Mouse (Mus musculus): Measurements from ENCODE around the gene Chrnb1.

Gene Chrnb1

DNA sequence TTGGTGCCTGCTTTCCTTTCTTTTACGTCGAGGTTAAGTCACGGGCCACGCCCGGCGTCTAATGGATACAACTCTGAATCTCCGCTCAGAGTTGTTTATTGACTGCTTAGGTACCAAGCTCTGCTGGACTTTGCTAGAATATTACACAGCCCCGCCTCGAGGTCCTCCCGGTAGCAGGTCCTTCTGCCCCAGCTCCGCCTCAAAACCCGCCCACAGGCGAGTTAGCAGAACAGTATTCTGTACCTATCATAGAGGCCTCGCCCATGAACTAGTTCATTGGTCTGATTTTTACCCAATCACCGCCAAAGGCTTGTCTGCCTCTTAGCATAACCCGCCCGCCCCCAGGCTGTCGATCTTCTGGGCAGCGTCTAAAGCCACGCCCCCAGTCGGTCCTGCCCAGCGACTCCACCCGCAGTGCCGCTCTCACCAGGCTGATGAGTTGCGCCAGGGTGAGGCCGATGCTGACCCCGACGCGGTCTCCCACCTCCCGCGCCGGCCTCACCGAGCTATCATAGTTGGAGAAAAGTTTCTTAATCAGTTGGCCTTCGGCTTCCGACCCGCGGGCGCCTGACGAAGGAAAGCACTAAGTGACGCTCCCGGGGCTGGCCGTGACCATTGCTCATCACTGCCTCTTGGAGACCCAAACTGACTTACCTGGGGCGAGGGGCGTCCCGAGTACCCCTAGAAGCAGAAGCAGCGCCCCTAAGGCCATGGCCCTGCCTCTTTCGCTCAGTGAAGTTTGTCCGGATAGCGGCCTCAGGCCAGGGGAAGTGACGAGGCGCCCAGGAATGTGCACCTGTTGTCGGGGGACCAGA lies at the start of gene Chrnb1:
Chrnb1 (minus strand) TSS at position 776 of the 815 bp plus-strand sequence.
- in situ Hi-C loops (cut with MboI; ENCODE audit: low sequenced_read_pairs): no loop called here

DNA sequence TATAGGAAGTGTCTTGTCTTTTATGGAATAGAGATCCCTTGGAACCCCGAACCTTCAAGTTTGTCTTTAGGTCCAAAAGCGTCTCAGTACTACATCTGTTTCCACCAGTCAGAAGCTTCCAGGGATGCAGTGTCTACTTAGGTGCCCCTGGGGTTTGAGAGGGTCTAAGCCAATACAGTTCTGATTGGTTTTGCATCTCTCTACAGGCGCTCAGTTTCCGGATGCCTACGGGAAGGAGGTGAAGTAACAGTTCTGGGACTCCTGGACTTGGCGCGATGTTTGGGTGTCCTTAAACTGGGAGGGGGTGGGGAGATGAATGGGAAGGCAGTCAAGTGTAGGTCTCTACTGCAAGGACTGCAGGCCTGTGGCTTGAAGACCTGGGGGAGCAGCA lies 43.0 kb upstream of the Chrnb1 start:
- in situ Hi-C loops (cut with MboI; ENCODE audit: low sequenced_read_pairs): no loop called here

DNA sequence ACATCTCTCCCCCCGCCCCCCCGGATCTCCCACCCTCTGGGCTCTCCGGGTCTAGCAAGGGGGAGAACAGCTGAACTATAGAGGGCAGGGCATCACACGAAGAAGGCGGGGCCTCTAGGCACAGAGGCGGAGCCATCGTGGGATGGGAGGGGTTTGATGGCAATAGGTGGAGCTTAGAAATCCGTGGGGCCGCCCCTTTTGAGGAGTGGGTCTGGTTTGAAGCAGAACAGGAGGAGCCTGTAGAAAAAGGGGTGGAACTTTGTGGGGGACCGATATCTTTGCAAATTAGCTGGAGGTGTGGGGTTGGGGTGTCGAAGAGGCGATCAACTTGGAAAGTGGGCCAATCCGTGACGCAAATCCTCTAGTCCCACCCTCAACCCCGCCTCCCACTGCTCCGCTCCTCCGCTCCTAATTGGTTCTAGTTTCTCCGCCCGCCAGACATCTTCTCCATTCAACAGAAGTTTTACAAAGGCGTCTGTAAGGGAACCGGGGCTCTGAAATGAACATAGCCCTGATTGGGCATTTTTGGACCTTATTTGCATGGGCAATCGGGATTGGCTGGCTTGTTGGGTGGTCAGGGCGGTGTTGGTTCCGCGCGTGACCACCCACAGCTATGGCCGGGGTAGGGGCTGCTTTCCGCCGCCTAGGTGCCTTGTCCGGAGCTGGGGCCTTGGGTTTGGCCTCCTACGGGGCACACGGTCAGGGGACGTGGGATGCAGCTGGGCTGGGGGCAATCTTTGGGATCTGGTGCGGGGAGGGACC lies 42.4 kb upstream of the Chrnb1 start, which contains the start of gene Tmem256:
Tmem256 (plus strand) TSS at position 563 of the 762 bp plus-strand sequence.
- in situ Hi-C loops (cut with MboI; ENCODE audit: low sequenced_read_pairs): no loop called here

DNA sequence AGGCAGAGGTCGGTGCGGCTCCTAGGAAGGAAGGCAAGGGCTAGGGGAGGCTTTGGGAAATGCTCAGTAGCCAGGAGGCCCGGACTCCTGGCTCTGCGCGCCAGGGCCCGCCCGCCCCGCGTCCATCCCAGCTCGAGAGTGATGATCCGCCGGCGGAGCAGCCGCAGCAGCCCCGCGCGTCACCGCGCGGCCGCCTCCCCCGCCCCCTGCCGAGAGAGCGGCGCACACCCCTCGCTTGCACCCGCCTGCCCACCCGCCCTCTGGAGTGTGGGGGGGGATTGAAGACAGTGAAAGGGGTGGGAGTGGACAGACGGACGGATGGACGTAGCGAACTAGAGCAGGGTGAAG lies 41.8 kb upstream of the Chrnb1 start, which contains the start of gene Nlgn2:
Nlgn2 (minus strand) TSS at position 181 of the 348 bp plus-strand sequence.
- in situ Hi-C loops (cut with MboI; ENCODE audit: low sequenced_read_pairs): no loop called here

DNA sequence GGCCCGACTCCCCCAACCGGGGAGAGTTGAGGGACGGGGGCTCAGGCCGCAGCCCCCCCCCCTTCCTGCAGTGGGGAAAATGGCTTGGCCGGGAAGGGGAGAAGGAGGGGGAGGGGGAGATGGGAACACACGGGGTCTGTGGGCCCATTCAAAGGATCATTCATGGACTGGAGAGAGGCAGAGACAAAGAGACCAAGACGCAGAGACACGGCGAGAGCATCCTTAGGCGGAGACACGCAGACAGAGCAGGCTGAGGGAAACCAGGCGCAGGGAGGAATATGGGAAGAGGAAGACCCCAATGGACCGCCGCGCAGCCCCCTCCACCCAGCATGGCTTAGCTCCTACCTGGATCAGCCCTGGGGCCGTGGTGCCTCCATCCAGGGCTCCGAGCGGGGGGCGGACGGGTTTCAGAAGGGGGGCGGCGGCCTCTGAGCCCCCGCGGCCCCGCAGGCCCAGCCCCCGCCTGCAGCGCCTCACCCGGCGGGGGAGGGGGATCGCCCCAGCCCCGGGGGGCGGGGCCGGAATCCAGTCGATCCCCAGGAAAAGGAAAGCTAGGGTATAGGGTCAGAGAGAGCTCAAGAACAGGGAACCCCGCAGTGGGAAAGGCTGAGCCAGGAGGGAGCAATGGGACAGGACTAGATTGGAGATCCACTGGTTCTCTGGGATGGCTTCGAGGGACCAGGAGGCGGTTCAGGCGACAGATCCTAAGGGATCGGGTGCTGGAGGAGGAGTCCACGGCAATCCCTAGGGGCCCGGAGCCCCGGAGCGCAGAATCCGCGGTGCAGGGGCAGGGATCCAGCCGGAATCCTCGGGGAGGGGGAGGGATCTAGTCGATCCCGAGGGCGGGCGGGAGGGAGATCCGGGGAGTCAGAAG lies 41.2 kb upstream of the Chrnb1 start:
- in situ Hi-C loops (cut with MboI; ENCODE audit: low sequenced_read_pairs): no loop called here

DNA sequence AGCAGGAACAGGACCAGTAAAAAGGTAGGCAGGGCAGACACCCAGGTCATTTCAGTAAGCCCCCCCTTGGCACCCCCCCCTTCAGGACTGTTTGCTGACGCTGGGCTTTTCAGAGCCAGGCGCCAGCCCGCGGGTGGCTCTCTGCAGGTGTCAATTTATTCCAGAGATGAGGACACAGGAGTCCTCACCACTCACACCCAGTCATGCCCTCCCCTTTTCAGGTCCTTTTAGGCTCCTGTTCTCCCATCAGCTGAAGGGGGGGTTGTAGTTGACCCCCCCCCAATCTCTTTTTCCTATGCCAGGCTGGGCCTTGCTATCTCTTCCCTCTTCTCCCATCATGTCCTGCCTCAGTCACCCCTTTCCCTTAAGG lies 40.2 kb upstream of the Chrnb1 start:
- in situ Hi-C loops (cut with MboI; ENCODE audit: low sequenced_read_pairs): no loop called here

DNA sequence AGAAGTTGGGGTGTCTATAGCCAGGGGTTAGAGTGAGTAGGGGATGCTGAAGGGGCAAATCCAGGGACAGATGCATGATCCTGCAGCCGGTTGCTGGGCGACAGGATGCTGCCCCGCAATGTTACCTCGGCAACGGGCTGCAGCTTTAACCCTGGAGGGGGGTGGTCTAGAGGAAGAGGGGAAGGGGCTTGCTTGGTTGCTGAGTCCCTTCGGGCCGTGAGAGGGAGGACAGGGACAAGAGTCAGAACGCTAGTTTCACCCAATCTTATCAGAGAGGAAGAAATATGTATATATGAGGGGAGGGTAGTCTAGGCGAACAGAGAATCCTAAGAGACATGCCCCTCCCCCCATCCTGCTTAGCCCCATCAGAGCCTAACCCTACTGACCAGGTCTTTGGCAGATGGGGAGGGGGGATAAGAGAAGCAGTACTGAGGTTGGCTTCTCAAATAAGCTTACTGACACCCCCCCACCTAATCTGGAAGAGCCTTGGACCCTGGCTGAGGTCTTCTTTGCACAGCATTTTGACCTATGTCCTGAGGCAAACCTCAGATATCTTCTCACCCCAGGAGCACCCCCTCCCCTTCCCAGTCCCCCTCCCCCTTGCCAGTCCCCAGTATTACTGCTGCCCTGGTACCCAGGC lies 39.7 kb upstream of the Chrnb1 start:
- in situ Hi-C loops (cut with MboI; ENCODE audit: low sequenced_read_pairs): no loop called here

DNA sequence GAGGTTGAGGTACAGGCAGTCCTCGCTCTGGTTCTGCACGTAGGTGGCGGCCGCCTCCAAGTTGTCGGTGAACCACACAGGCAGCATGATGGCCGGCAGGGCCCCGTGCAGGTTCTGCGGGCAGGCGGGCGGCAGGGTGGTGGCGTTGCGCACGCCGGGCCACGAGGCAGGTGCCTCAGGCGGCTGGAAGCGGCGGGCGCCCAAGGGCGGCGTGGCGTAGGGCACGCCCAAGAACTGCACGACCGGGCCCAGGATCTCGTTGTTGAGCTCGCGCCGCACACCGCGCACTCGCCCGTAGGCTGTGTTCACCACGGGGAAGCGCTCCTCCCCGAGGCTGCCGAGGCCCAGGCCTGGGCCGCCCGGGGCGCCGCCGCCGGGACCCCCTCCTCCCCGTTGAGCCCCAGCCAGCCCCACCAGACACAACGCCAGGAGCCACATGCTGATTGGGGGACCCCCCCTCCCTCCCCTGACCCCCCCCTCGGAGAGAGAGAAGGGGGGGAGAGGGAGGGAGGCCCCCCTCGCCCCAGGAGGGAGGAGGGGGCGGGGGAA lies 38.3 kb upstream of the Chrnb1 start:
- in situ Hi-C loops (cut with MboI; ENCODE audit: low sequenced_read_pairs): no loop called here

DNA sequence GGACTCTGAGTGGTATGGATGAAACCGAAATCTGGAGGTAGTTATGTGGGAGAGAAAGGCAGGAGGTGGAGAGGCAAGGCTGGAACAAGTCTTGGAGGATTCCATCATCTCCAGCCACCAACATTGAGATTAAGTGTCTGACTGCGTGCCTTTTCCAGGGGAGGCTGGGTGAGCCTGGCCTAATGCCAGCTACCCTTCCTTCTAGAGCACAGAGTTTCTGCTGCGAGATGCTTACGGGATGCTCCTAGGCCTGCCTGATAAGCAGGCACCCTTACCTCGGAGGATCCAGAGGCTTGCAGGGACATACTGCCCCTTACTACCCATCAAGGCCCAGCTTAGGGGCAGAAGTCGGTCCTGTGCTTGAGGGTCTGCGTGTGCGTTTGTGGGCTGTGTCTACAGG lies 37.8 kb upstream of the Chrnb1 start:
- in situ Hi-C loops (cut with MboI; ENCODE audit: low sequenced_read_pairs): no loop called here

DNA sequence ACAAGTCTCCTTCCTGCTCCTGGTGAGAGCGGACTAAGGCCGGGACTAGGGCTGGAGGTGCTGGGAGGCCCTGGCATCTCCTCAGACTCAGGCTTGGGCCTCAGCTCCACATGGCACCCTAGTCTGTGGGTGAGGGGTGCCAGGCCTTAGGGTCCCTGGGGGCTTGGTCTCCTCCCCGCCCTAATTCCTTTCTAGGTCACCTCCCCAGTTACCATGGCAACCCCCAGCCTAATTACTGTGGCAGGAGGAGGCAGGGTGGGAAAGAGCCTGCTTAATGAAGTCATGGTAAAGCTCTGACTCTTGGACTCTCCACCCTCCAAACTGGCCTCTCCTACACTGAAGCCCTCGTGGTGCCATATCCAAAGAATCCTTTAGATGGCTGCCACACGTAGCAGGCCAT lies 33.1 kb upstream of the Chrnb1 start:
- in situ Hi-C loops (cut with MboI; ENCODE audit: low sequenced_read_pairs): no loop called here

DNA sequence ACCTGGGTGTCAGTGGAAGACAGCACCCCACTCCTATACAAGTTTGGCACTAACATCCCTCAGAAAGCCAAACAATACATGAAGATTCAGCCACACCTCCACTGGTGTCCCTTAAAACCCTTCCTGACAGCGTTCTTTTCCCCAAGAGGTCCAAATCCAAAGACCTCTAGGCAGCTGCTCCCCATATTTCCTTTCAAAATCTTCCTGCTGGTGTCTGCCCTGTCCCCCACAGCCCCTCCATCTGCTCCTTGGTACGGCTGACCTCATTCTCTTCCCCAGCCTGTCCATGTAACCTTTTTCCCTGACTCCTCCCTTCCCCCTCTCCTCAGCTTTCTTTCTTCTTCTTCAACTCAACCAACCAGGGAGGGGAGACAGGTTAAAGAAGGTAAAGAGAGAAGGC lies 27.7 kb upstream of the Chrnb1 start:
- in situ Hi-C loops (cut with MboI; ENCODE audit: low sequenced_read_pairs): no loop called here

DNA sequence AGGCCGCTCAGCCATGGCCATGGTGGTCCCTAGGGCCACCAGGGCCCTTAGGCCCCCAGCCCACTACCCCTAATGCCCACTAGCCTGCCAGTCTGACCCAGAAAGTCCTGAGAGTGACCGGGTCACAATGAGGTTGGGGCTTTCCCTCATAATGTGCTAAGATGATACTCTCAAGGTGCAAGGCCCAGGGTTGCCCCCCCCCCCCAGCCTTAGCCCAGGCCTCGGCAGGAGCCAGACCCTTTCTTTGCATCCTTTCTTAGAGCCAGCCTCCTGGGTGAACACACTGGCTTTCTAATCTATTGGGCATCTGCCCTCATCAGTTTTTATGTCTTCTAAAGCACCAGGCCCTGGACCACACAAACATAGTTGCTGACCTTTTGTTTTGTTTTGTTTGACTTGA lies 26.3 kb upstream of the Chrnb1 start, which contains the start of gene Spem1:
Spem1 (minus strand) TSS at position 101 of the 400 bp plus-strand sequence.
- in situ Hi-C loops (cut with MboI; ENCODE audit: low sequenced_read_pairs): no loop called here

DNA sequence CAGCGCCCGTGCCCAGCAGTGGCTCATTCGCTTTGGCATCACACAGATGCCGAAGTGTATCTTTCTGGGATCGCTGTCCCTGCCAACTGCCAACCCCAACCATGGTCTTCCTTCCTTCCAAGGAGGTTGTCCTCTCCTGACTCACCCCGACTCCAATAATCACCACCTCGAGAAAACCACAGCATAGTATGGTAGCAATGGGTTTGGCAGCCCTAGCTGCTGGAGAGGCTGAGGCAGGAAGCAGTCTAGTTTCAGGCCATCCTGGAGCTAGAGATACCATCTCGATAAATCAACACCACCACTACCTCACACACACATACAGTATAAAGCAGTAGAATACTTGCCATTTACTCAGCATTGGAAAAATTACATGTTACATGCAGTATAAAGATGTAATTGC lies 23.1 kb upstream of the Chrnb1 start:
- in situ Hi-C loops (cut with MboI; ENCODE audit: low sequenced_read_pairs): no loop called here

DNA sequence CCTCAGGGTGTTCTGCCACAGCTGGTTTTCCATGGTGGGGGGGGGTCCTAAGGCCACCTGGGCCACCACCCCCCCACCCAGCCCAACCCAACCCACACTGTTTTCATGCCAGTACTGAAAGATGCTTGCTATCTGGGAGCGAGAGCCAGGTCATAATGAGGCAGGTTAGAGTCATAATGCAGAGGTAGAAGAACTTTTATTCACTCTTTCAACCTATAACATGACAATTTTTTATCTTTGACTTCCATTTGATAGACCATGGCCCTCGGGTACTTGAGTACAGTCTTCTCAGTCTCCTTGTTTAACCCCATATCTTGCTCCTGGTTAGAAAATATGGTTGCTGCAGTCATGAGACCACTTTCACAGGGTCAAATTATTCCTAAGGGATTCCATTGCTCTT lies 22.6 kb upstream of the Chrnb1 start, which contains the start of gene Spem2:
Spem2 (minus strand) TSS at position 101 of the 400 bp plus-strand sequence.
- in situ Hi-C loops (cut with MboI; ENCODE audit: low sequenced_read_pairs): no loop called here

DNA sequence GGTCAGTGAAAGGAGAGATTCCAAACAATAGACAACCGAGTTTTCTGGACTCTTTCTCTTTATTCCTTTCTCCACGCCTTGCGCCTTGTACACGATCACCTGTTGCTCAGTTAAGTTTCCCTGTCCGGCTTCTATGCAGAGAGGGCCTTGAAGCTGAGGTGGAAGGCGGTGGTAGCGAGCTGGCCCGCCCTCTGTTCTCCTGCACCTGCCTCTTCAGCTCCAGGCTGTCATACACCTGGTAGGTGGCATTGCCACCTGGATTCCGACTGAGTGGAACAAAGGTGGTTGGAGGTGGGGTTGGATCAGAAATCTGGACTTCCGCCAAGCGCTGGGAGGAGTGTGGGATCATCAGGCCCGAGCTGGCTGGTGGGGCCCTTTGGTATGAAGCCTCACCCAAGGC lies 20.8 kb upstream of the Chrnb1 start:
- in situ Hi-C loops (cut with MboI; ENCODE audit: low sequenced_read_pairs): no loop called here

DNA sequence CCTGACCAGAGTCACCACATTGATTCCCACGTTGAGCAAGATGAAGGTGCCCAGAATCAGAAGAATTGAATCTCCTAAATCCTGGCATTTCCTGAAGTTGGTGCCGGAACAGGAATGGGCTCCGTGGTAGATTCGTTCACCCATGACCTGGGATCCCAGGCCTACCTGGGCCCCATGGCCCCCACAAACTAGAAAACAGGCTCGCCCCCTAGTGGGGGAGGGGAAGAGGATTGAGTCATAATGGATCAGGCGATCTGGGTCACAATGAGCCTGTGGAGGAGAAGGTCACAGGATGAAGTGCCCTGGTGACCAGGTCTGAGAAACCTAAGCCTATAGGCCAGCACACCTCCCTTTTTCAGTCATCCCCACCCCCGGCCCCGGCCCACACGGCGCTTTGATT lies 19.4 kb upstream of the Chrnb1 start, which contains the start of gene Gm39566:
Gm39566 (minus strand) TSS at position 144 of the 400 bp plus-strand sequence.
- in situ Hi-C loops (cut with MboI; ENCODE audit: low sequenced_read_pairs): no loop called here

DNA sequence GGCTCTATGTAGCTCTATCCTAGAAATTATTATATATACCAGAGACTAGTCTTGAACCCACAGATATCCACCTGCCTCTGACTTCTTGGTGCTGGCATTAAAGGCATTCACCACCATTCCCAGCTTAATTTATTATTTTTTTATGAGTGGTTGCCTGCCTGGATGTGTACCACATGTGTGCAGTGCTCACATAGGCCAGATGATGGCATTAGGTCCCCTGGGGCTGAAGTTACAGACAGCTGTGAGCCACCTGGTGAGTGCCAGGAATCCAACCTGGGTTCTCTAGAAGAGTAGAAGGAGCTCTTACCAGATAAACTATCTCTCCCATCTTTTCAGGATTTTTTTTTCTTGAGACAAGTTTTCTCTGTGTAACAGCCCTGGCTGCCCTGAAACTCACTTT lies 14.5 kb upstream of the Chrnb1 start:
- in situ Hi-C loops (cut with MboI; ENCODE audit: low sequenced_read_pairs): no loop called here

DNA sequence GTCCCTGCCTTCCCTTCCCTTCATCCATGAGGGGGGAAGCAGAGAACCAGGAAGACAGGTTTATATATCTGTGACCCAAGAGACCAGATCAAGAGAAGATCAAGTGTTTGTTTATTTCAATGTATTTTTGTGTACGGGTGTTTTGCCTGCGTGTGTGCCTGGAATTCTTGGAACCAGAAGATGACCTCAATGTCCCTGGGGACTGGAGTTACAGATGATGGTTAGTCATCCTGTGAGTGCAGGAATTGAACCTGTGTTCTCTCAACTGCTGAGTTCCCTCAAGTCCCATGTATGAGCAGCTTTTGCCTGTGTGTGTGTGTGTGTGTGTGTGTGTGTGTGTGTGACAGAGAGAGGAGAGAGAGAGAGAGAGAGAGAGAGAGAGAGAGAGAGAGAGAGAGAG lies 11.9 kb upstream of the Chrnb1 start:
- in situ Hi-C loops (cut with MboI; ENCODE audit: low sequenced_read_pairs): no loop called here

DNA sequence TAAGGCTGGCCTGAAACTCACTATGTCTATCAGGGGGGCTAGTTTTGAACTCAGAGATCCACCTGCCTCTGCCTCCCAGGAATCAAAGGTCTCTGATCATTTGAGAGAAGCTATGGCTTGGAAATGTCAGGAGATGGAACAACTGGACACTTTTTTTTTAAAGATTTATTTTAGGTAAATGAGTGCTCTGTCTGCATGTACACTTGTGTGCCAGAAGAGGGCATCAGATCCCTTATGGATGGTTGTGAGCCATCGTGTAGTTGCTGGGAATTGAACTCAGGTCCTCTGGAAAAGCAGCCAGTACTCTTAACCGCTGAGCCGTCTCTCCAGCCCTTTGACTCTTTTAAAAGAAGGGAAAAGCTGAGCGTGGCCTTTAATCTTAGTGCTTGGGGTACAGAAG lies 10.6 kb upstream of the Chrnb1 start:
- in situ Hi-C loops (cut with MboI; ENCODE audit: low sequenced_read_pairs): no loop called here
